Mouse (Mus musculus): ENCODE data around the gene Trpm3. TPM values are rescaled to one million over a fixed set of nuclear protein-coding genes. Genes with fewer than 3 reads are reported as not detected.

Gene Trpm3
- total RNA-seq, 1 experiment from 2014 or later = not detected

DNA sequence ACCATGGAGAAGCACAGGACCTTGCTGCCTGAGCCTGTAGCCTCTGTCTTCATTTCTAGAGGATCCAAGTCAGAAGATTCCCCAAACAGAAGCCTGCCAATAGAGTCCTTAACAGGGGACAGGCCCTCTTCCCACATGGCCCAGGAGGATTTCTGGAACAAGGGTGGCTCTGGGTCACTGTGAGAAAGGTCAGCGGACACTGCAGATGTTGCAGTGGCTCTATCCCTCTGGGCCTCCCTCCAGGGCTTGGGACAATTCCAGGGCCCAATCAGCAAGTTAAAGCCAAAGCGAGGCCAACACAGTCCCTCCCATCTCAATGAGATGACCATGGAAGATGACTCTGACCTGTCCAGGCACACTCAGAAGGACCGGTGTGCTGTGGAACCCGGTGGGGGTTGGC is 896.1 kb downstream of the Trpm3 start:
- no peak for ATAC-seq (replicated peaks; ENCODE audit: insufficient number of reproducible peaks, low FRiP score, low TSS enrichment, poor library complexity, severe bottlenecking)

DNA sequence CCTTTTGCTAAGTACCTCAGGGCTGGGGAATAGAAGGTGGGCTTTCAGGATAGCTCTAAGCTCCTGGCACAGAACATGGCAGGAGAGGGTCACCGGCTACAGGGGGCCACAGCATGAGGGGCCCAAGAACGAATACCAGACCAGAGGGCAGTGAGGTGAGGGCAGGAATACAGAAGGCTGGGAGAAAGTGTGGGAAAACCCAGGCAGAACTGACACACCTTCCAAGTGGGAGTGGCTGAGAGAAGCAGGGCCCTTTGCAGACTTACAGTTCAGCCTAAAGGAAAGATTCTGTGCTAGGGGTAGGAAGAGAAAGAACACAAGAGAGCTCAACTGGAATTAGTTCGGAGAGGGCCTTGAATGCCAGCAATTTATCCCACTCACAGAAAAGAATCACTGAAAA is 896.9 kb downstream of the Trpm3 start:
- no peak for ATAC-seq (replicated peaks; ENCODE audit: insufficient number of reproducible peaks, low FRiP score, low TSS enrichment, poor library complexity, severe bottlenecking)

DNA sequence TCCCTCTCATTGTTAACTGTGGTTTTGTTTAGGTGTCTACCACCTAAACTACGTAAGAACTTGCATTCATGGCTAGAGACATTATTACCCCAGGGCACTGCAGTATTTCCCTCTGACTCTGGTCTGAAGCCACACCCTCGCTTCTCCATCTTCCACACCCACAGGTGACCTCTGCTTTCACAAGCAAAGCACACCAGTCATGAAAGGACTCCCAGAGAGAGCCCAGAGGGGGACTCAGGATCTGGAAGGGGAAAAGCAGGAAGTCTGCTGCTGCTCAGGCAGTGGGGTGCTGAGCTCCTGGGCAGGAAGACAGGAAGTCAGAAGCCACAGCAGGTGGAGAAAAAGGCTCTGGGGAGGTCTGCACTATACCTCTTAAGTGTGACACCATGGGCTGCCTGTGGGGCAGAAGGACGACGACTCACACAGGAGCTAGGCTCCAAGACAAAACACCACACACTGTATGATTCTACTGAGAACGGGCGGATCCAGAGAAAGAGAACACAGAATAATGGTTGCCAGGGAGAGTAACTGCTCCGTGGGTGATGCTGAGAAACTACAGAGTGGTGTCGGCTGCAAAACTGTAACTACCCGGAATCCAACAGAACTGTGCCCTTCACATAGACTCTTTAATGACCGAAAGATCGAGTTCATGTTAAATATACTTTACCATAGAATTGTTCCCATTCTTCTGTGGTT is 898.1 kb downstream of the Trpm3 start:
- ATAC-seq (replicated peaks; ENCODE audit: insufficient number of reproducible peaks, low FRiP score, low TSS enrichment, poor library complexity, severe bottlenecking) = no peak

DNA sequence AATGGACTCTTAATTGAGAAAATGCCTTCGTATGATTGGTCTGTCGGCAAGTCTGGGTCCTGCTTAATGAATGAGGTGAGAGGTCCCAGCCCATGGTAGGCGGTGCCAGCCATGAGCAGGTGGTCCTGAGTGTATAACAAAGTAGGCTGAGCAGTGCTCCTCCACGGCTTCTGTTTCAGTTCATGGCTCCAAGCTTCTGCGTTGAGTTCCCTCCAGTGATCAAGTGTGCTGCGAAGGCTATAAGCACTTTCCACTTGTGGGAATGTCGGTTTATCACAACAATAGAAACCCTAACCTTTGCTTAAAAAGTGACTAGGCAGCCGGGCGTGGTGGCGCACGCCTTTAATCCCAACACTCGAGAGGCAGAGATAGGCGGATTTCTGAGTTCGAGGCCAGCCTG is 898.7 kb downstream of the Trpm3 start:
- no peak for ATAC-seq (replicated peaks; ENCODE audit: insufficient number of reproducible peaks, low FRiP score, low TSS enrichment, poor library complexity, severe bottlenecking)

DNA sequence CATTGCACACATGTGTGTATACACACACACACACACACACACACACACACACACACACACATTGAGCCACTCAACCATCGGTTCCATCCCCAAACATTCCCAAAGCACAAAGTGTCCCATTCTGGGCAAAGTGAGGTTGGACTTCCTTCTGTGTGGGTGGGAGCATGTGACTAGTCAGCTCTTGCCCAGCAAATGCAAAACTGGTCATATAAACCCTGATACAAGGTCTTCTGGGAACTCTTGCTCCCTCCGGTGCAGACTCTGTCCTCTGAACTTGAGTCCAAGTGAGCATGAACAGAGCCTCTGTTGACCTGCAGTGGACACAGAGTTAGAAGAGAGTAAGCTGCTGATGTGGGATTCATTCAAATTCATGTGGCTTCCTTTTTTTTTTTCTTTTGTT is 899.5 kb downstream of the Trpm3 start:
- ATAC-seq (replicated peaks; ENCODE audit: insufficient number of reproducible peaks, low FRiP score, low TSS enrichment, poor library complexity, severe bottlenecking) = no peak

DNA sequence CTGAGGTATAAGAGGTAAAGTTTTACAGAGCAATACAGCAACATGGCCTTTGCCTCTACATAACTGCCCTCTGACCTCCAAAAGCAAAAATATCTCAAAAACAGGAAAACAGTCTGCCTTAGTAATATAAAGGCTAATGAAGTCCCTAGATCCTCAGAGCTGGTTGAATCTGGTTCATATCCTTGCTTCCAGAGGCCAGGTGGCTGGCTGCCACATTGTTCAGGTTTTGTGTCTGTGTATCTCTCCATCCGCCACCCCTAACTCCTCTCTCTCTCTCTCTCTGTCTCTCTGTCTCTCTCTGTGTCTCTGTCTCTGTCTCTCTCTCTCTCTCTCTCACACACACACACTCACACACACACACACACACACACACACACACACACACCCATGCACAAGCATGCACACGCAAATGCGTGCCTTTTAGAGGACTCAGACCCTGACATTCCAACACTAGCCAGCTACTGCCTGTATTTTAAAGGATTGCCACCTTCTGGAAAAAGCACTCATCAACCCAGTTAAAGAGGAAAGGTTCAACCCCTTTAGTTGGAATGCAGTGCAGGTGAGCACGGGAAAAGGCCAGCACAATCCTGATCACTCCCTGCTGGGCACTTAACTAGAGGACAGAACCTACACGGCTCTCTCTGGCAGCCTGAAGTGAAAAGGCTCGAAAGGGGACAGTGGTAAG is 902.8 kb downstream of the Trpm3 start:
- ATAC-seq (replicated peaks; ENCODE audit: insufficient number of reproducible peaks, low FRiP score, low TSS enrichment, poor library complexity, severe bottlenecking) = no peak

DNA sequence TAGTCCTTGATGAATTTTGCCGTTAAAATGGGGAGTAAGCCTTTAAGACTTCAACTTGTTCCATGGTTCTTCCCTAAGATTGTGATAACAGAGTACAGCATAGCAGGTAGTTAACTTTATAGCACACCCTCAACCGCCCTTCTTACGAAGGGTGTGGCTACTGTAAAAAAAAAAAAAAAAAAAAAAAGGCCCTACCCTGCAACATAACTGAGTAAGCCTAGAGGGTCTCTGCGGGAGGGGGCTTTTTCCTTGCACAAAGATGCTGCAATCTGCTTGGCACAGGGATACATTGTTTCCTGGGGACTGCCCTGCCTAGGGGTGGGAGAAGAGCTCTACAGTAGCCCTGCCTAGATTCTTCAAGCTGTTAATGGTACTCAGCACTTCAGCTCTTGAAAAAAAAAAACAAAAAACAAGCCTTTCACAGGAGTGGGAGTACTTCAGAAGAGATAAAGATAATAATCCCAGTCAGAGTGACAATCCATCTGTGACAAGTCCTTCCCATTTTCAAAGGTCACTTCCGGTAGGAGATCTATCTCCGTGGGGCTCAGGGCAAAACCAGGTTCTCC is 903.4 kb downstream of the Trpm3 start:
- no peak for ATAC-seq (replicated peaks; ENCODE audit: insufficient number of reproducible peaks, low FRiP score, low TSS enrichment, poor library complexity, severe bottlenecking)

DNA sequence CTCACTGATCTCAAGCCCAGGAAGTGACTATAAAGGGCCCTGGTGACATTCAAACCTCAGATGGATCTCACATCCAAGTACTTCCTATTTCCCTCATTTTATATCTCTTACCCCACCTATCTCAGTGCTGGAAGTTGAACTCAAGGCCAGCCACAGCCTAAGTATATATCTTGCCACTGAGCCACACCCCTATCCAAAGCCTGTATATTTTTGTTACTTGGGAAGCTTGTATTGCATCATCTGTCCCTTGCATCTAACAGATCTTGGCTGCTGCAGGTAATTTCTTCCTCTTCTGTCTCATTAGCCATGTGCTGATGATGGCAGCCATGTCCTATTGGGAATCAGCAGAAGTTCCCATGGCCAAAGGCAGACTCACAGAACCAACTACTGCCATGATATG is 904.9 kb downstream of the Trpm3 start:
- no peak for ATAC-seq (replicated peaks; ENCODE audit: insufficient number of reproducible peaks, low FRiP score, low TSS enrichment, poor library complexity, severe bottlenecking)
